Mouse (Mus musculus): ENCODE data around the gene Zfp764. TPM values are rescaled to one million over a fixed set of nuclear protein-coding genes. Genes with fewer than 3 reads are reported as not detected.
"Not testable (repeated sequence)": the region's sequence is repeated elsewhere in the genome, so short reads cannot be mapped to it uniquely, and the experiment has no call there.

Zfp764 gene
- polyA plus RNA-seq (2014; fragmentation: Nextera tagmentation; extraction: Ambion mirVana) = 7.5 and 7.7 TPM in 2 replicates

GRCm38 (mm10) chr7:127406002-127406987 lies at the start of gene Zfp764:
TSS of gene Zfp764 (minus strand) at chr7:127406822.
- Histone ChIP-seq H3K9ac (ENCODE audit: low read length) (peak within 1 kb of the TSS; percentile 74), H3K4me2 (ENCODE audit: low read depth, severe bottlenecking) (peak within 1 kb of the TSS; percentile 84), H3K4me3 (ENCODE audit: low read depth, low read length) (peak within 1 kb of the TSS; percentile 44)
- H3K36me3 ChIP-seq (ENCODE audit: control insufficient read depth, insufficient read depth, low read length); H3K27ac ChIP-seq (replicated peaks; ENCODE audit: low read depth, low read length); H3K9me3 ChIP-seq (ENCODE audit: control insufficient read depth, low read length); H3K27me3 ChIP-seq (ENCODE audit: control insufficient read depth, insufficient read depth, low read length); H3K4me1 ChIP-seq (ENCODE audit: control insufficient read depth, insufficient read depth, low read length): not testable (repeated sequence)
- 6% methylated on average over 40 of the region's 40 CpGs for whole genome bisulfite sequencing
- DNase-seq (ENCODE audit: low spot score) (peak; percentile 89), ATAC-seq (ENCODE audit: insufficient number of reproducible peaks, low FRiP score, low TSS enrichment, low read depth) (peak; percentile 81)

DNA sequence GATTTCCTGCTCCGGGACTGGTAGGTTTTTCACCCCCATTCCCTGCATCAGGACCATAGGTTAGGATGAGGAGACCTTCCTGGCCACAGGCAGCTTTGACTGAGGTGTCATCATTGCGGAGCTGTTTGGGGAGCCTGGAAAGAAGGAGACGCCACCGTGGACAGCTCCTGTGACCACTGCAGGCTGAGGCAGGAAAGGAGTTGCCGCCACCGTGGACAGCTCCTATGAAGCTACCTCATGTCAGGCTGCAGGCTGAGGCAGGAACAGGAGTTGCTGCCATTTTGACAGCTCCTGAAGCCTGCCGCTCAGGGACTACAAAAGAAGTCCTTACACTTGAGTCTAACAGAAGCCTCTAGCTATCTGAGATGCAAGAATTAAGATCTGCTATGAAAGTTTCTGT lies 48.3 kb upstream of the Zfp764 start:
- Histone ChIP-seq H3K27ac (replicated peaks; ENCODE audit: low read depth, low read length) (no peak overlapping the region), H3K4me3 (ENCODE audit: low read depth, low read length) (no peak overlapping the region), H3K9ac (ENCODE audit: low read length) (no peak overlapping the region), H3K4me2 (ENCODE audit: low read depth, severe bottlenecking) (no peak overlapping the region), H3K9me3 (ENCODE audit: control insufficient read depth, low read length) (peaks cover 2% of the 10 kb centered on the region; the same call in 1 of the 2 replicates), H3K4me1 (ENCODE audit: control insufficient read depth, insufficient read depth, low read length) (peaks cover 4% of the 10 kb centered on the region; the same call in 1 of the 2 replicates), H3K27me3 (ENCODE audit: control insufficient read depth, insufficient read depth, low read length) (no peaks in the 10 kb centered on the region), H3K36me3 (ENCODE audit: control insufficient read depth, insufficient read depth, low read length) (peaks cover 22% of the 10 kb centered on the region)
- 89% methylated on average over 7 of the region's 7 CpGs for WGBS
- ATAC-seq (ENCODE audit: insufficient number of reproducible peaks, low FRiP score, low TSS enrichment, low read depth) = no peak
- no peak for DNase-seq (ENCODE audit: low spot score)

DNA sequence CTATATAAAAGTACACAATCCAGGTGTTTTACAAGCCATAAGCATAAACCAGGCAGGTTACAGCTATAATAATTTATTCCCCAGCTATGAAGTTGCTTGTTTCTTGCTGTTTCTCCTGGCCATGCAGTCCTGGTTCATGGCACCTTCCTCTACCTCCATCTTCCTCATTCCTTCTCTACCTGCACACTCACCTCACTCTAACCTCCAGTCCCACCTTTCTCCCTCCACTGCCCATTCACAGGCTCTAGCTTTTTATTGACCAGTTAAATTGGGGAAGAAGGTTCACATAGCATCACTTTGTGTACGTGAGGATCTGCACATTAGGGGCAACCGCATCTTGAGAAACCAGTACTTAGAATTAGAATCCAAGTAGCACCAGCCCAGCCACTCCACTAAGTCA lies 46.4 kb upstream of the Zfp764 start:
- Histone ChIP-seq H3K9ac (ENCODE audit: low read length) (no peak overlapping the region), H3K4me3 (ENCODE audit: low read depth, low read length) (no peak overlapping the region), H3K4me1 (ENCODE audit: control insufficient read depth, insufficient read depth, low read length) (peaks cover 5% of the 10 kb centered on the region; the same call in 1 of the 2 replicates), H3K9me3 (ENCODE audit: control insufficient read depth, low read length) (peaks cover 2% of the 10 kb centered on the region; the same call in 1 of the 2 replicates), H3K4me2 (ENCODE audit: low read depth, severe bottlenecking) (no peak overlapping the region), H3K36me3 (ENCODE audit: control insufficient read depth, insufficient read depth, low read length) (peaks cover 22% of the 10 kb centered on the region), H3K27me3 (ENCODE audit: control insufficient read depth, insufficient read depth, low read length) (no peaks in the 10 kb centered on the region), H3K27ac (replicated peaks; ENCODE audit: low read depth, low read length) (no peak overlapping the region)
- DNase-seq (ENCODE audit: low spot score) (no peak), ATAC-seq (ENCODE audit: insufficient number of reproducible peaks, low FRiP score, low TSS enrichment, low read depth) (no peak)
- 96% methylated on average over 2 of the region's 2 CpGs for whole genome bisulfite sequencing

DNA sequence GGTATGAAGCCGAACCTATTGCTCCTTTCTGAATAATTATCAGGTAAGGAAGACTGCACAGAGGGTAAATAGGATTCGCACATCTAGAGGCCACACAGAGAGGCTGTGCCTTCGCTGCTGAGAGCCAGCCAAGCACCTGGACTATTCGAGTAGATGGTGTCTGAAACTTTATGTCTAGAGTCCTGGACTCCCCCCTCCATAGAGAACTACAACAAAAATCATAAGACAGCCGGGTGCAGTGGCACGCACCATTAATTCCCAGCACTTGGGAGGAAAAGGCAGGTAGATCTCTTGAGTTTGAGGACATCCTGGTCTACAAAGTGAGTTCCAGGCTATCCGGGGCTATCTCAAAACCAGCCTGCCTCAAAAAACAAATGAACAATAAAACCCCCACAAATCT lies 43.3 kb upstream of the Zfp764 start:
- 89% methylated on average over 7 of the region's 7 CpGs for WGBS
- Histone ChIP-seq H3K36me3 (ENCODE audit: control insufficient read depth, insufficient read depth, low read length) (peaks cover 12% of the 10 kb centered on the region; the same call in 1 of the 2 replicates), H3K27ac (replicated peaks; ENCODE audit: low read depth, low read length) (no peak overlapping the region), H3K27me3 (ENCODE audit: control insufficient read depth, insufficient read depth, low read length) (no peaks in the 10 kb centered on the region), H3K9me3 (ENCODE audit: control insufficient read depth, low read length) (no peaks in the 10 kb centered on the region; the same call in 1 of the 2 replicates), H3K4me2 (ENCODE audit: low read depth, severe bottlenecking) (peak overlapping the region; percentile 82), H3K4me1 (ENCODE audit: control insufficient read depth, insufficient read depth, low read length) (peaks cover 5% of the 10 kb centered on the region; the same call in 1 of the 2 replicates), H3K4me3 (ENCODE audit: low read depth, low read length) (peak overlapping the region; percentile 55), H3K9ac (ENCODE audit: low read length) (peak overlapping the region; percentile 9)
- ATAC-seq (ENCODE audit: insufficient number of reproducible peaks, low FRiP score, low TSS enrichment, low read depth) (no peak), DNase-seq (ENCODE audit: low spot score) (no peak)

DNA sequence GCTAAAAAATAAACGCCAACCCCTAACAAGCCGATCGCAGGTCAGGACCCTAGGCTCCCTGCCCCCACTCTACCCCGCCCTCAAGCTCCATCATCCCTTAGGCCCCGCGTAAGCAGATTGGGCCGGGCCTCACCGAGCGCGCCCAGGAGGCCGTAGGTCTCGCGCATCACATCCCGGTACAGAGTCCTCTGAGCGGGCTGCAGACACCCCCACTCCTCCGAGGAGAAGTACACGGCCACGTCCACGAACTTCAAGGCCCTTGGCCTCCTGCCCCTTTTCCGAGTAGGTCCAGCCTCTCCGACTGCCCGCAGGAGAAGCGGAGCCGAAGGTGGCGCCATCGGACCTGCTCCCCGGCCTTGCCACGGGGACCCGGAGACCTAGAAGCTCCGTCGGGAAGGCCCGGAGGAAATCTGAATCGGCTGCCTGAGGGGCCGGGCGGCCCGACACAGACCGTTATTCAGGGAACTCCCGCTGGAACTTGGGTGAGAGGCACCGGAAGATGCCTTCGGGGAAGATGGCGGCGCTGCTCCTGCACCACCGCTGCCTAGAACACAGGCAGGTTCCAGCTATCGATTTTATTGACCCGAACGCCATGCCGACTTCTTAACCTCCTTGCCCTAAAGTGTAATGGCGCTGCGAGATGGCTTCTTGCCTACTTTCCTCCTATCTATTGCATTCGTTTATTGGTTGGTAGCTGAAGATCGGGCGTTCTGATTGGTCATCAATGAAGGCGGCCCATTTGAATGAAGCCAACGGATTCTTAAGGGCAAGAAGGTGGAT lies 42.1 kb upstream of the Zfp764 start, which contains the start of gene Zfp689:
Gene Zfp689 (minus strand): TSS at position 638 of the 780 bp plus-strand sequence.
- no peaks in the 10 kb centered on the region for H3K27me3 ChIP-seq (ENCODE audit: control insufficient read depth, insufficient read depth, low read length)
- under 1% methylated on average over 54 of the region's 54 CpGs for WGBS
- peak within 1 kb of the TSS; percentile 92 for H3K9ac ChIP-seq (ENCODE audit: low read length)
- DNase-seq (ENCODE audit: low spot score) = peak; percentile 94
- peak; percentile 78 for ATAC-seq (ENCODE audit: insufficient number of reproducible peaks, low FRiP score, low TSS enrichment, low read depth)
- peak within 1 kb of the TSS; percentile 87 for H3K27ac ChIP-seq (replicated peaks; ENCODE audit: low read depth, low read length)
- peak within 1 kb of the TSS; percentile 82 for H3K4me2 ChIP-seq (ENCODE audit: low read depth, severe bottlenecking)
- peaks cover 18% of the 10 kb centered on the region for H3K36me3 ChIP-seq (ENCODE audit: control insufficient read depth, insufficient read depth, low read length)
- H3K4me1 ChIP-seq (ENCODE audit: control insufficient read depth, insufficient read depth, low read length) = peaks cover 5% of the 10 kb centered on the region; the same call in 1 of the 2 replicates
- H3K9me3 ChIP-seq (ENCODE audit: control insufficient read depth, low read length) = no peaks in the 10 kb centered on the region; the same call in 1 of the 2 replicates
- H3K4me3 ChIP-seq (ENCODE audit: low read depth, low read length) = peak within 1 kb of the TSS; percentile 55

- Histone ChIP-seq H3K4me1 (ENCODE audit: control insufficient read depth, insufficient read depth, low read length) (no peaks in the 10 kb centered on the region), H3K4me2 (ENCODE audit: low read depth, severe bottlenecking) (no peak overlapping the region), H3K27ac (replicated peaks; ENCODE audit: low read depth, low read length) (no peak overlapping the region), H3K27me3 (ENCODE audit: control insufficient read depth, insufficient read depth, low read length) (no peaks in the 10 kb centered on the region), H3K9me3 (ENCODE audit: control insufficient read depth, low read length) (no peaks in the 10 kb centered on the region; the same call in 1 of the 2 replicates), H3K36me3 (ENCODE audit: control insufficient read depth, insufficient read depth, low read length) (peaks cover 22% of the 10 kb centered on the region), H3K4me3 (ENCODE audit: low read depth, low read length) (no peak overlapping the region), H3K9ac (ENCODE audit: low read length) (no peak overlapping the region)
- ATAC-seq (ENCODE audit: insufficient number of reproducible peaks, low FRiP score, low TSS enrichment, low read depth) (no peak), DNase-seq (ENCODE audit: low spot score) (no peak)
- WGBS = 91% methylated on average over 20 of the region's 20 CpGs
Observed at GRCm38 (mm10) chr7:127443976-127444375, 37.4 kb upstream of the Zfp764 start.

- H3K4me3 ChIP-seq (ENCODE audit: low read depth, low read length) = no peak overlapping the region
- WGBS = 87% methylated on average over 3 of the region's 3 CpGs
- DNase-seq (ENCODE audit: low spot score) (peak; percentile 28), ATAC-seq (ENCODE audit: insufficient number of reproducible peaks, low FRiP score, low TSS enrichment, low read depth) (no peak)
- peaks cover 5% of the 10 kb centered on the region; the same call in 1 of the 2 replicates for H3K36me3 ChIP-seq (ENCODE audit: control insufficient read depth, insufficient read depth, low read length)
- H3K4me2 ChIP-seq (ENCODE audit: low read depth, severe bottlenecking) = no peak overlapping the region
- H3K4me1 ChIP-seq (ENCODE audit: control insufficient read depth, insufficient read depth, low read length) = no peaks in the 10 kb centered on the region
- no peak overlapping the region for H3K27ac ChIP-seq (replicated peaks; ENCODE audit: low read depth, low read length)
- H3K9ac ChIP-seq (ENCODE audit: low read length) = no peak overlapping the region
- H3K9me3 ChIP-seq (ENCODE audit: control insufficient read depth, low read length) = peaks cover 7% of the 10 kb centered on the region; the same call in 1 of the 2 replicates
- H3K27me3 ChIP-seq (ENCODE audit: control insufficient read depth, insufficient read depth, low read length) = no peaks in the 10 kb centered on the region
Observed at GRCm38 (mm10) chr7:127437724-127438123, 31.1 kb upstream of the Zfp764 start.

DNA sequence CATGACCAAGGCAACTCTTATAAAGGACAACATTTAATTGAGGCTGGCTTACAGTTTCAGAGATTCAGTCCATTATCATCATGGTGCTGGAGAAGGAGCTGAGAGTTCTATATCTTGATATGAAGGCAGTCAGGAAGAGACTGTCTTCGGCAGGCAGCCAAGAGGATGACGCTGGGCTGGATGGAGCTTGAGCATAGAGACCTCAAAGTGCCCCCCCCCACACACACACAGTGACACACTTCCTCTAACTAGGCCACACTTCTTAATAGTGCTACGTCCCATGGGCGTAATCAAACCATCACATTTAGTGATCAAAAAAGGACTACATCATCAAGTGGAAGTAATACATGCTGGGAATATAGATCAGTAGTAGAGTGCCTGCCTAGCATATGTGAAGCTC lies 28.6 kb upstream of the Zfp764 start:
- no peaks in the 10 kb centered on the region for H3K27me3 ChIP-seq (ENCODE audit: control insufficient read depth, insufficient read depth, low read length)
- H3K9ac ChIP-seq (ENCODE audit: low read length) = no peak overlapping the region
- peaks cover 7% of the 10 kb centered on the region; the same call in 1 of the 2 replicates for H3K9me3 ChIP-seq (ENCODE audit: control insufficient read depth, low read length)
- no peaks in the 10 kb centered on the region for H3K4me1 ChIP-seq (ENCODE audit: control insufficient read depth, insufficient read depth, low read length)
- H3K4me2 ChIP-seq (ENCODE audit: low read depth, severe bottlenecking) = no peak overlapping the region
- H3K36me3 ChIP-seq (ENCODE audit: control insufficient read depth, insufficient read depth, low read length) = no peaks in the 10 kb centered on the region
- no peak for DNase-seq (ENCODE audit: low spot score)
- WGBS = 92% methylated on average over 4 of the region's 4 CpGs
- no peak for ATAC-seq (ENCODE audit: insufficient number of reproducible peaks, low FRiP score, low TSS enrichment, low read depth)
- no peak overlapping the region for H3K27ac ChIP-seq (replicated peaks; ENCODE audit: low read depth, low read length)
- no peak overlapping the region for H3K4me3 ChIP-seq (ENCODE audit: low read depth, low read length)

Measured in limb, embryonic 11.5 days (tissue).